Mouse (Mus musculus) MEL (cell line): Measurements from ENCODE around the gene Sln. TPM values are rescaled to one million over a fixed set of nuclear protein-coding genes. Genes with fewer than 3 reads are reported as not detected.

Experiments used
- DNase-seq: peaks from one replicate; pipeline ENCODE4 v3.0.0; 2011; ENCODE audit warnings: low read depth, low spot score
- H3K27ac ChIP-seq: 2 replicates; pipeline ENCODE4 v1.5.1; 2012; ENCODE audit warnings: low read depth, mild to moderate bottlenecking, control low read depth, low read length, moderate library complexity; ENCODE audit not compliant: control insufficient read depth
- H3K27me3 ChIP-seq, 2 experiments: fragments of 150-350 bp in 1 of 2; sonication (generic) in 1 of 2; 2 replicates each; pipeline ENCODE4 v1.6.1; 2012; ENCODE audit warnings: low read length in 2 of 2, mild to moderate bottlenecking in 2 of 2, improper control_type of control experiment in 1 of 2, moderate library complexity in 1 of 2; ENCODE audit not compliant: insufficient read depth in 2 of 2, control insufficient read depth in 1 of 2
- H3K36me3 ChIP-seq, 2 experiments: 2 replicates each; pipeline ENCODE4 v1.6.1; 2012 to 2014; ENCODE audit warnings: low read length in 2 of 2, improper control_type of control experiment in 1 of 2, inconsistent platforms in 1 of 2, mild to moderate bottlenecking in 1 of 2; ENCODE audit not compliant: insufficient read depth in 2 of 2, control insufficient read depth in 1 of 2
- H3K4me1 ChIP-seq, 2 experiments: fragments of 150-350 bp in 1 of 2; sonication (generic) in 1 of 2; 2 replicates each; pipeline ENCODE4 v1.6.1; 2012; ENCODE audit warnings: low read length in 2 of 2, improper control_type of control experiment in 1 of 2, mild to moderate bottlenecking in 1 of 2; ENCODE audit not compliant: insufficient read depth in 2 of 2, control insufficient read depth in 1 of 2
- H3K4me3 ChIP-seq, 2 experiments: fragments of 150-350 bp in 1 of 2; sonication (generic) in 1 of 2; 2 replicates each; pipeline ENCODE4 v1.5.1; 2012; ENCODE audit warnings: low read depth in 2 of 2, low read length in 2 of 2, mild to moderate bottlenecking in 2 of 2, moderate library complexity in 2 of 2, control low read depth in 1 of 2, improper control_type of control experiment in 1 of 2; ENCODE audit not compliant: control insufficient read depth in 1 of 2, insufficient read depth in 1 of 2
- H3K79me2 ChIP-seq: 2 replicates; pipeline ENCODE4 v1.6.1; 2012; ENCODE audit warnings: mild to moderate bottlenecking, low read length, moderate library complexity; ENCODE audit not compliant: control insufficient read depth, poor library complexity, insufficient read depth
- H3K9ac ChIP-seq: 2 replicates; pipeline ENCODE4 v1.6.1; 2012; ENCODE audit warnings: low read depth, mild to moderate bottlenecking, control low read depth, low read length, moderate library complexity; ENCODE audit not compliant: control insufficient read depth, poor library complexity, severe bottlenecking
- H3K9me3 ChIP-seq: fragments of 150-350 bp; sonication (generic); replicated peaks from 2 replicates; pipeline ENCODE4 v1.6.1; 2012; ENCODE audit warnings: mild to moderate bottlenecking, low read length, improper control_type of control experiment, moderate library complexity; ENCODE audit not compliant: insufficient read depth
- ETS1 ChIP-seq: IDR thresholded peaks from 2 replicates; pipeline ENCODE4 v1.6.1; 2012; ENCODE audit warnings: low read depth, mild to moderate bottlenecking, inconsistent platforms, low read length, improper control_type of control experiment, moderate library complexity
- GABPA ChIP-seq: IDR thresholded peaks from 2 replicates; pipeline ENCODE4 v1.6.1; 2012; ENCODE audit warnings: low read depth, mild to moderate bottlenecking, inconsistent platforms, low read length, improper control_type of control experiment, moderate library complexity
- GATA1 ChIP-seq: IDR thresholded peaks from 2 replicates; pipeline ENCODE4 v1.6.1; 2011; ENCODE audit warnings: low read depth, low read length, improper control_type of control experiment
- KAT2A ChIP-seq: conservative IDR thresholded peaks from 2 replicates; pipeline ENCODE4 v1.6.1; 2012; ENCODE audit warnings: low read depth, low read length, improper control_type of control experiment, inconsistent platforms
- MAFK ChIP-seq: IDR thresholded peaks from 2 replicates; pipeline ENCODE4 v1.6.1; 2011; ENCODE audit warnings: low read depth, mild to moderate bottlenecking, low read length, improper control_type of control experiment, borderline replicate concordance
- SMC3 ChIP-seq: IDR thresholded peaks from 2 replicates; pipeline ENCODE4 v1.6.1; 2011; ENCODE audit warnings: low read depth, low read length, improper control_type of control experiment
- TBP ChIP-seq: IDR thresholded peaks from 2 replicates; pipeline ENCODE4 v1.8.0; 2011; ENCODE audit warnings: low read depth, low read length, improper control_type of control experiment
- TCF12 ChIP-seq: IDR thresholded peaks from 2 replicates; pipeline ENCODE4 v1.6.1; 2014; ENCODE audit warnings: low read depth, mild to moderate bottlenecking, inconsistent platforms, low read length, improper control_type of control experiment, moderate library complexity
- USF1 ChIP-seq: IDR thresholded peaks from 2 replicates; pipeline ENCODE4 v1.6.1; 2014; ENCODE audit warnings: low read depth, mild to moderate bottlenecking, inconsistent platforms, low read length, improper control_type of control experiment, moderate library complexity
- ZC3H11A ChIP-seq: IDR thresholded peaks from 2 replicates; pipeline ENCODE4 v1.6.1; 2012; ENCODE audit warnings: low read depth, mild to moderate bottlenecking, inconsistent platforms, low read length, improper control_type of control experiment
- ZMIZ1 ChIP-seq: IDR thresholded peaks from 2 replicates; pipeline ENCODE4 v1.6.1; 2012; ENCODE audit warnings: low read depth, mild to moderate bottlenecking, inconsistent platforms, low read length, improper control_type of control experiment, moderate library complexity
- ZNF384 ChIP-seq: IDR thresholded peaks from 2 replicates; pipeline ENCODE4 v1.6.1; 2012; ENCODE audit warnings: low read depth, mild to moderate bottlenecking, inconsistent platforms, low read length, improper control_type of control experiment
- polyA plus RNA-seq, 2 experiments: library from polyadenylated mRNA; stranded (reverse) in 1 of 2; unstranded in 1 of 2; fragments of >175 nt in 1 of 2; fragments of >200 nt in 1 of 2; gene quantifications; 2 replicates each; pipeline versions ENCODE4 v1.2.1 to v1.2.4; 2012; ENCODE audit warnings: low replicate concordance in 2 of 2, low read depth in 1 of 2; ENCODE audit not compliant: insufficient read length in 2 of 2, insufficient read depth in 1 of 2, missing spikeins in 1 of 2
- total RNA-seq: library from RNA; depleted of rRNA; stranded (reverse); fragments of 300-350 nt; gene quantifications from 2 replicates; pipeline ENCODE4 v1.2.3, GENCODE M21; 2012; rRNA removed

Sln gene
- total and polyA plus RNA-seq, 3 experiments = not detected

DNA sequence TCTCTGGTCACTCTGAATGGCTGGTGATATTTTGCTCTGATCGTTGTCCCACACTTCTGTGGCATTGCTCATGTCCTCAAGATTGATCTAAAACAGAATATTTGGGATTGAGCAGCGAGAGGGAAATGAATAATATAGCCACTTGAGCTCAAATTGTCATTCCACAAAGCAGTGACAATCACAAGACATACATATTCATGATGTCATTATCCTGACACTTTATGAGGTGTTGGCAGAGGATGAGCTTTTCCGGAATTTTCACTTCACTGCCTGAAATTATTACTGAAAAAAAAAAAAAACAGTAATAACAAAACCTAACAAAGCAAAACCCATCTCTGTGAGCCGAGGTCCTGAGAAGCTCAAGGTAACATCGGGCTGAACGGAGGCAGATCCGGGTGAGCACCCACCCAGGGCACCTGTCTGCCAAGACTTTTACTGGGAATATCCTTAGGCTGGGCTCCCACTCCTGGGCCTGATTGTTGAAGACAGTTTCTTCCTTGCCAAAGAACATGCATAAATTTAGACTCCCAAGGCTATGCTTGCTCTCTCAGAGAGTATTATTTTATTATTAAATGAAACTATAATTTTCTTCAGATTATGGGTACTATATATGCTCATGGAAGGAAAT is 53.4 kb downstream of the Sln start:
- Histone ChIP-seq H3K9ac (no peak overlapping the region), H3K36me3 (no peaks in the 10 kb centered on the region), H3K9me3 (no peaks in the 10 kb centered on the region), H3K4me1 (no peaks in the 10 kb centered on the region), H3K79me2 (no peaks in the 10 kb centered on the region)
- no peak for TF ChIP-seq ZC3H11A
- no peak for TF ChIP-seq TBP
- no peak for TF ChIP-seq MAFK
- no peak for TF ChIP-seq GATA1
- TF ChIP-seq GABPA = no peak
- TF ChIP-seq TCF12 = no peak
- TF ChIP-seq SMC3 = no peak
- TF ChIP-seq ZMIZ1 = no peak
- no peak for TF ChIP-seq ETS1
- no peak for TF ChIP-seq ZNF384
- no peak for TF ChIP-seq KAT2A
- TF ChIP-seq USF1 = no peak
- TF ChIP-seq, all 39 proteins: peak for 0
- no peak overlapping the region for H3K4me3 ChIP-seq
- DNase-seq = no peak
- no peaks in the 10 kb centered on the region for H3K27me3 ChIP-seq
- no peak overlapping the region for H3K27ac ChIP-seq

Other genes starting within 250 kb of the Sln start
- gene Acat1, start 239.8 kb upstream of the Sln start, total RNA-seq = 41.0 and 41.8 TPM in 2 replicates
- gene Acat1, start 239.8 kb upstream of the Sln start, polyA plus RNA-seq = 100 to 1,000 TPM in 1 of 2 experiments, 10 to 100 TPM in 1; 37.4 to 185 TPM
- gene Cul5, start 180.2 kb upstream of the Sln start, total RNA-seq = 30.7 and 30.8 TPM in 2 replicates
- 10 to 100 TPM; 24.5 to 32.0 TPM for gene Cul5, start 180.2 kb upstream of the Sln start, polyA plus RNA-seq
- 0.07 TPM in 1 of 2 replicates, not detected in the other for gene Rab39, start 143.9 kb upstream of the Sln start, total RNA-seq
- under 1 TPM in 1 of 2 experiments, not detected in 1; 0.10 TPM for gene Rab39, start 143.9 kb upstream of the Sln start, polyA plus RNA-seq
- not detected in 2 replicates for gene Slc35f2, start 78.6 kb upstream of the Sln start, total RNA-seq
- gene Slc35f2, start 78.6 kb upstream of the Sln start, polyA plus RNA-seq = not detected
- gene Elmod1, start 125.1 kb downstream of the Sln start, total RNA-seq = not detected in 2 replicates
- gene Elmod1, start 125.1 kb downstream of the Sln start, polyA plus RNA-seq = not detected
- not detected in 2 replicates for gene Tnfaip8l3, start 218.2 kb downstream of the Sln start, total RNA-seq
- not detected for gene Tnfaip8l3, start 218.2 kb downstream of the Sln start, polyA plus RNA-seq